Mouse (Mus musculus): ENCODE data around the gene Olfr398. TPM values are rescaled to one million over a fixed set of nuclear protein-coding genes. Genes with fewer than 3 reads are reported as not detected.

Gene Olfr398
- total RNA-seq (2012; rRNA removed) = not detected in 2 replicates

GRCm38 (mm10) chr11:73990307-73990706 lies at the start of gene Olfr398:
Olfr398 (minus strand) TSS chr11:73990407.
- in situ Hi-C loops (cut with MboI; ENCODE audit: low sequenced_read_pairs in 2 of 2, unreplicated experiment in 2 of 2) = no loop called here
- no peak for TF ChIP-seq HCFC1 (IDR thresholded peaks at IDR 0.05; ENCODE audit: borderline replicate concordance, insufficient read depth, low read length)
- TF ChIP-seq MAFK (IDR thresholded peaks at IDR 0.05; ENCODE audit: insufficient read depth, low read depth, low read length) = no peak
- no peak for TF ChIP-seq ZC3H11A (IDR thresholded peaks at IDR 0.05; ENCODE audit: borderline replicate concordance, low read depth, low read length)
- no peak for TF ChIP-seq CHD2 (IDR thresholded peaks at IDR 0.05; ENCODE audit: low read depth, low read length)
- no peak for TF ChIP-seq ZNF384 (IDR thresholded peaks at IDR 0.05; ENCODE audit: low read depth, low read length)
- no peak within 1 kb of the TSS for H3K27ac ChIP-seq (ENCODE audit: insufficient read depth, low read depth, low read length, poor library complexity, severe bottlenecking)
- no peaks in the 10 kb centered on the region for H3K4me1 ChIP-seq (ENCODE audit: control insufficient read depth in 2 of 2, insufficient read depth in 2 of 2, low read length in 2 of 2, poor library complexity in 1 of 2)
- H3K9ac ChIP-seq (ENCODE audit: insufficient read depth, low read depth, low read length, poor library complexity, severe bottlenecking) = no peak within 1 kb of the TSS
- no peak for DNase-seq (ENCODE audit: low read depth, low spot score)
- H3K4me3 ChIP-seq (ENCODE audit: insufficient read depth in 1 of 2, low read depth in 1 of 2, low read length in 2 of 2, poor library complexity in 1 of 2, severe bottlenecking in 1 of 2) = no peak within 1 kb of the TSS
- no peaks in the 10 kb centered on the region for H3K36me3 ChIP-seq (ENCODE audit: control insufficient read depth, insufficient read depth, low read length, poor library complexity, severe bottlenecking)
- no peaks in the 10 kb centered on the region for H3K9me3 ChIP-seq (ENCODE audit: control insufficient read depth, insufficient read depth, low read depth, low read length)

- Histone ChIP-seq H3K36me3 (ENCODE audit: control insufficient read depth, insufficient read depth, low read length, poor library complexity, severe bottlenecking) (no peaks in the 10 kb centered on the region), H3K4me3 (ENCODE audit: insufficient read depth in 1 of 2, low read depth in 1 of 2, low read length in 2 of 2, poor library complexity in 1 of 2, severe bottlenecking in 1 of 2) (no peak overlapping the region), H3K4me1 (ENCODE audit: control insufficient read depth in 2 of 2, insufficient read depth in 2 of 2, low read length in 2 of 2, poor library complexity in 1 of 2) (no peaks in the 10 kb centered on the region), H3K27ac (ENCODE audit: insufficient read depth, low read depth, low read length, poor library complexity, severe bottlenecking) (no peak overlapping the region), H3K9ac (ENCODE audit: insufficient read depth, low read depth, low read length, poor library complexity, severe bottlenecking) (no peak overlapping the region), H3K9me3 (ENCODE audit: control insufficient read depth, insufficient read depth, low read depth, low read length) (no peaks in the 10 kb centered on the region)
- no peak for DNase-seq (ENCODE audit: low read depth, low spot score)
- in situ Hi-C loops (cut with MboI; ENCODE audit: low sequenced_read_pairs in 2 of 2, unreplicated experiment in 2 of 2) = no loop called here
- TF ChIP-seq ZNF384 (IDR thresholded peaks at IDR 0.05; ENCODE audit: low read depth, low read length) = no peak
- TF ChIP-seq CHD2 (IDR thresholded peaks at IDR 0.05; ENCODE audit: low read depth, low read length) = no peak
- TF ChIP-seq ZC3H11A (IDR thresholded peaks at IDR 0.05; ENCODE audit: borderline replicate concordance, low read depth, low read length) = no peak
- TF ChIP-seq HCFC1 (IDR thresholded peaks at IDR 0.05; ENCODE audit: borderline replicate concordance, insufficient read depth, low read length) = no peak
- no peak for TF ChIP-seq MAFK (IDR thresholded peaks at IDR 0.05; ENCODE audit: insufficient read depth, low read depth, low read length)
Observed at GRCm38 (mm10) chr11:73993115-73993514, 2.9 kb upstream of the Olfr398 start.

- H3K9ac ChIP-seq (ENCODE audit: insufficient read depth, low read depth, low read length, poor library complexity, severe bottlenecking) = no peak within 1 kb of the TSS
- H3K4me3 ChIP-seq (ENCODE audit: insufficient read depth in 1 of 2, low read depth in 1 of 2, low read length in 2 of 2, poor library complexity in 1 of 2, severe bottlenecking in 1 of 2) = no peak within 1 kb of the TSS
- TF ChIP-seq HCFC1 (IDR thresholded peaks at IDR 0.05; ENCODE audit: borderline replicate concordance, insufficient read depth, low read length) = no peak
- no peak for TF ChIP-seq MAFK (IDR thresholded peaks at IDR 0.05; ENCODE audit: insufficient read depth, low read depth, low read length)
- TF ChIP-seq ZC3H11A (IDR thresholded peaks at IDR 0.05; ENCODE audit: borderline replicate concordance, low read depth, low read length) = no peak
- TF ChIP-seq ZNF384 (IDR thresholded peaks at IDR 0.05; ENCODE audit: low read depth, low read length) = no peak
- no peak for TF ChIP-seq CHD2 (IDR thresholded peaks at IDR 0.05; ENCODE audit: low read depth, low read length)
- in situ Hi-C loops (cut with MboI; ENCODE audit: low sequenced_read_pairs in 2 of 2, unreplicated experiment in 2 of 2) = no loop called here
- H3K4me1 ChIP-seq (ENCODE audit: control insufficient read depth in 2 of 2, insufficient read depth in 2 of 2, low read length in 2 of 2, poor library complexity in 1 of 2) = no peaks in the 10 kb centered on the region
- no peaks in the 10 kb centered on the region for H3K36me3 ChIP-seq (ENCODE audit: control insufficient read depth, insufficient read depth, low read length, poor library complexity, severe bottlenecking)
- H3K9me3 ChIP-seq (ENCODE audit: control insufficient read depth, insufficient read depth, low read depth, low read length) = no peaks in the 10 kb centered on the region
- no peak for DNase-seq (ENCODE audit: low read depth, low spot score)
- no peak within 1 kb of the TSS for H3K27ac ChIP-seq (ENCODE audit: insufficient read depth, low read depth, low read length, poor library complexity, severe bottlenecking)
Observed at GRCm38 (mm10) chr11:73960517-73960916, 29.7 kb downstream of the Olfr398 start, which contains the start of gene Olfr397. Olfr397 (plus strand) TSS chr11:73960817.

GRCm38 (mm10) chr11:73936377-73936776 lies 53.8 kb downstream of the Olfr398 start, which contains the start of gene Olfr23:
Olfr23 (plus strand) TSS chr11:73936677.
- Histone ChIP-seq H3K4me1 (ENCODE audit: control insufficient read depth in 2 of 2, insufficient read depth in 2 of 2, low read length in 2 of 2, poor library complexity in 1 of 2) (no peaks in the 10 kb centered on the region), H3K36me3 (ENCODE audit: control insufficient read depth, insufficient read depth, low read length, poor library complexity, severe bottlenecking) (no peaks in the 10 kb centered on the region), H3K4me3 (ENCODE audit: insufficient read depth in 1 of 2, low read depth in 1 of 2, low read length in 2 of 2, poor library complexity in 1 of 2, severe bottlenecking in 1 of 2) (no peak within 1 kb of the TSS), H3K9me3 (ENCODE audit: control insufficient read depth, insufficient read depth, low read depth, low read length) (no peaks in the 10 kb centered on the region), H3K27ac (ENCODE audit: insufficient read depth, low read depth, low read length, poor library complexity, severe bottlenecking) (no peak within 1 kb of the TSS), H3K9ac (ENCODE audit: insufficient read depth, low read depth, low read length, poor library complexity, severe bottlenecking) (no peak within 1 kb of the TSS)
- DNase-seq (ENCODE audit: low read depth, low spot score) = no peak
- in situ Hi-C loops (cut with MboI; ENCODE audit: low sequenced_read_pairs in 2 of 2, unreplicated experiment in 2 of 2) = no loop called here
- TF ChIP-seq MAFK (IDR thresholded peaks at IDR 0.05; ENCODE audit: insufficient read depth, low read depth, low read length) = no peak
- no peak for TF ChIP-seq HCFC1 (IDR thresholded peaks at IDR 0.05; ENCODE audit: borderline replicate concordance, insufficient read depth, low read length)
- no peak for TF ChIP-seq ZNF384 (IDR thresholded peaks at IDR 0.05; ENCODE audit: low read depth, low read length)
- TF ChIP-seq ZC3H11A (IDR thresholded peaks at IDR 0.05; ENCODE audit: borderline replicate concordance, low read depth, low read length) = no peak
- no peak for TF ChIP-seq CHD2 (IDR thresholded peaks at IDR 0.05; ENCODE audit: low read depth, low read length)

Other genes with a start within 250 kb of the Olfr398 start
- gene Olfr389, start 209.7 kb downstream of the Olfr398 start, total RNA-seq (2012; rRNA removed) = not detected in 2 replicates
- gene Olfr390, start 207.4 kb downstream of the Olfr398 start, total RNA-seq (2012; rRNA removed) = not detected in 2 replicates
- not detected in 2 replicates for gene Olfr391-ps, start 187.4 kb downstream of the Olfr398 start, total RNA-seq (2012; rRNA removed)
- not detected in 2 replicates for gene Olfr392, start 173.4 kb downstream of the Olfr398 start, total RNA-seq (2012; rRNA removed)
- not detected in 2 replicates for gene Olfr393, start 139.0 kb downstream of the Olfr398 start, total RNA-seq (2012; rRNA removed)
- gene Olfr394, start 99.6 kb downstream of the Olfr398 start, total RNA-seq (2012; rRNA removed) = not detected in 2 replicates
- gene Olfr395, start 81.1 kb downstream of the Olfr398 start, total RNA-seq (2012; rRNA removed) = not detected in 2 replicates
- not detected in 2 replicates for gene Olfr23, start 53.7 kb downstream of the Olfr398 start, total RNA-seq (2012; rRNA removed)
- gene Olfr397, start 29.6 kb downstream of the Olfr398 start, total RNA-seq (2012; rRNA removed) = not detected in 2 replicates
- gene Olfr139, start 66.1 kb upstream of the Olfr398 start, total RNA-seq (2012; rRNA removed) = not detected in 2 replicates
- not detected in 2 replicates for gene Olfr399, start 66.2 kb upstream of the Olfr398 start, total RNA-seq (2012; rRNA removed)
- gene Zfp616, start 79.5 kb upstream of the Olfr398 start, total RNA-seq (2012; rRNA removed) = not detected in 2 replicates
- gene Olfr401, start 123.3 kb upstream of the Olfr398 start, total RNA-seq (2012; rRNA removed) = not detected in 2 replicates
- not detected in 2 replicates for gene Olfr402, start 163.1 kb upstream of the Olfr398 start, total RNA-seq (2012; rRNA removed)
- gene Olfr403, start 195.8 kb upstream of the Olfr398 start, total RNA-seq (2012; rRNA removed) = not detected in 2 replicates
- not detected in 2 replicates for gene Olfr43, start 221.0 kb upstream of the Olfr398 start, total RNA-seq (2012; rRNA removed)

All from ES-E14 (cell line).